Comparison of ENCODE assay signal across 8 mouse cellular contexts in the genomic region with DNA sequence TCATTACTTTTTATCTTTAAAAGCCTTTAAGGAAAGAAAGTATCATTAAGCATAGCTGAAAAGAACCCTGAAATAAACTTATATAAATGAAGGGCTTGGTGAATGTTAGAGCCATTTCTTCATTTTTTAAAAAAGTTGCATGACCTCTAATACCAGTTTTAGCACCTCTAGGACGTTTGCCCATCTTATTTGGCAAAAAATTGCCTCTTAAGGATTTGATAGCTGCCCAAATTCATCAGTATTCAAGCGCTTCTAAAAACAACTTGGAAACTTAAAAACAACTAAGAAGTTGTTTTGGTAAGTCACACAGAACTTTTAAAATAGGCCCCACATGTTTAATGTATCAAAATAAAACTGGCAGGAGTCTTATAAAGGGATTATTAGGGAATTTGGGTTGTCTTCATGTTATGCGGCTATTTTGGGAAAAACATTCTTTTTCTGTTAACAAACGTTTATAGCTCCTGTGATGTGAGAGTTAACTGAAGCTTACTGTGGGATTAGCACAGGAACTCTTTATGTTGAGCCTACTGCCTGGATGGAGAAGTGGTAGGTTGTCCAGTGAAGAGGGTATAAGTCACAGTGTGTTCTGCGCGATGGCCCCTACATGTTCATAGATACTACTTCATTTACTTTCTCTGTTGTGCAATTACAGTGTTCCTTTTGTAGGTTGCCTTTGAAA. TPM values are rescaled to one million over a fixed set of nuclear protein-coding genes. Genes with fewer than 3 reads are reported as not detected.
A peak's percentile ranks its signal among the peaks of the same experiment; 100 is the strongest.
DNase-seq lines count a peak whose midpoint lies in the region; ATAC-seq and TF ChIP-seq lines count a peak whose summit lies in the region.

No protein-coding gene starts in this region.

- H3K4me1 ChIP-seq in heart, embryonic 14.5 days (ENCODE audit: control insufficient read depth in 2 of 2, insufficient read depth in 2 of 2, low read length in 2 of 2), result peaks cover 4 to 26% of the 10 kb centered on the region in 2 experiments
- H3K4me1 ChIP-seq in G1E (ENCODE audit: insufficient read depth, low read depth, low read length), result peaks cover 32% of the 10 kb centered on the region
- peaks cover 28% of the 10 kb centered on the region for H3K4me1 ChIP-seq in heart, embryonic 16.5 days (ENCODE audit: control insufficient read depth, insufficient read depth, low read length)
- H3K4me1 ChIP-seq in midbrain, embryonic 10.5 days, result peaks cover 27% of the 10 kb centered on the region

- H3K36me3 ChIP-seq in heart, embryonic 14.5 days (ENCODE audit: control insufficient read depth, insufficient read depth, low read length), result no peaks in the 10 kb centered on the region
- peaks cover 14% of the 10 kb centered on the region for H3K36me3 ChIP-seq in G1E (replicated peaks)
- H3K36me3 ChIP-seq in heart, embryonic 16.5 days (ENCODE audit: control insufficient read depth, insufficient read depth), result no peaks in the 10 kb centered on the region
- H3K36me3 ChIP-seq in midbrain, embryonic 10.5 days, result peaks cover 7% of the 10 kb centered on the region; the same call in 1 of the 2 replicates

- no peak for ATAC-seq in heart, embryonic 14.5 days (ENCODE audit: insufficient number of reproducible peaks, insufficient read depth, low FRiP score, low read depth)
- ATAC-seq in G1E (ENCODE audit: extremely low read depth, insufficient number of reproducible peaks, low FRiP score, poor library complexity, severe bottlenecking), result no peak
- no peak for ATAC-seq in heart, embryonic 16.5 days (replicated peaks; ENCODE audit: extremely low read depth, insufficient read depth, low FRiP score)

- peak overlapping the region; percentile 93 for H3K9ac ChIP-seq in heart, embryonic 14.5 days (ENCODE audit: low read length)
- peak overlapping the region; percentile 90 for H3K9ac ChIP-seq in heart, embryonic 16.5 days (ENCODE audit: low read length)

- peak overlapping the region; percentile 82 for H3K4me2 ChIP-seq in heart, embryonic 14.5 days (ENCODE audit: low read length)
- peak overlapping the region; percentile 61 for H3K4me2 ChIP-seq in heart, embryonic 16.5 days (ENCODE audit: low read depth, low read length)

- H3K27ac ChIP-seq in heart, embryonic 14.5 days (replicated peaks in 1 of 2; ENCODE audit: control insufficient read depth in 1 of 2, insufficient read depth in 1 of 2, low read depth in 2 of 2, low read length in 2 of 2), result no peak overlapping the region
- H3K27ac ChIP-seq in heart, embryonic 16.5 days (ENCODE audit: low read length), result no peak overlapping the region
- peak overlapping the region; percentile 97 for H3K27ac ChIP-seq in midbrain, embryonic 10.5 days (replicated peaks)

- H3K27me3 ChIP-seq in heart, embryonic 14.5 days (ENCODE audit: control insufficient read depth, insufficient read depth, low read length), result no peaks in the 10 kb centered on the region
- H3K27me3 ChIP-seq in G1E (ENCODE audit: insufficient read depth, low read length), result no peaks in the 10 kb centered on the region
- no peaks in the 10 kb centered on the region for H3K27me3 ChIP-seq in heart, embryonic 16.5 days (ENCODE audit: control insufficient read depth, insufficient read depth, low read length)
- H3K27me3 ChIP-seq in midbrain, embryonic 10.5 days (ENCODE audit: low read depth, poor library complexity, severe bottlenecking), result no peaks in the 10 kb centered on the region

- peak overlapping the region; percentile 84 to 98 for H3K4me3 ChIP-seq in heart, embryonic 14.5 days (ENCODE audit: control insufficient read depth in 1 of 2, insufficient read depth in 1 of 2, low read depth in 1 of 2, low read length in 2 of 2)
- peak overlapping the region; percentile 93 for H3K4me3 ChIP-seq in G1E (ENCODE audit: low read depth, low read length)
- peak overlapping the region; percentile 90 for H3K4me3 ChIP-seq in heart, embryonic 16.5 days (ENCODE audit: low read length)
- peak overlapping the region; percentile 94 for H3K4me3 ChIP-seq in midbrain, embryonic 10.5 days

- TF ChIP-seq CTCF in G1E (IDR thresholded peaks at IDR 0.05; ENCODE audit: low read depth, low read length), result no peak

- no peaks in the 10 kb centered on the region for H3K9me3 ChIP-seq in heart, embryonic 14.5 days (ENCODE audit: control insufficient read depth, low read length)
- H3K9me3 ChIP-seq in G1E (replicated peaks), result no peaks in the 10 kb centered on the region
- no peaks in the 10 kb centered on the region for H3K9me3 ChIP-seq in heart, embryonic 16.5 days (replicated peaks; ENCODE audit: control insufficient read depth, low read length)
- H3K9me3 ChIP-seq in midbrain, embryonic 10.5 days (replicated peaks), result no peaks in the 10 kb centered on the region

- 24% methylated on average over 6 of the region's 6 CpGs for WGBS in heart, embryonic 14.5 days
- WGBS in heart, embryonic 16.5 days, result 18% methylated on average over 6 of the region's 6 CpGs
- 43% methylated on average over 6 of the region's 6 CpGs for WGBS in midbrain, embryonic 10.5 days

- intact Hi-C loops in heart, postnatal 36 days (cut with DNase I), result loop anchor here (2.0 to 5.0 kb wide), 3 partner anchors 80 to 167 kb away; a partner anchor contains a TSS

- DNase-seq in heart, postnatal 36 days, result no peak
- no peak for DNase-seq in G1E (ENCODE audit: low spot score)
- no peak for DNase-seq in midbrain, embryonic 10.5 days (ENCODE audit: low spot score)
- DNase-seq in adrenal gland, adult 18-20 months (ENCODE audit: low spot score in 2 of 2), result no peak
- DNase-seq in frontal cortex, postnatal 10 days (ENCODE audit: low spot score in 2 of 2), result no peak
- DNase-seq in layer of hippocampus, adult 9-11 months, result no peak

RNA-seq across cellular contexts. Expression of a gene that starts 2.6 kb away (rescaled TPM):
- polyA plus RNA-seq in heart, embryonic 14.5 days (2014; fragmentation: Nextera tagmentation; extraction: Ambion mirVana), result 68.9 and 73.0 TPM in 2 replicates
- 100 to 1,000 TPM; 121 to 128 TPM for total RNA-seq in heart, postnatal 36 days (2021)
- total RNA-seq in G1E (2014; fragmentation: Nextera tagmentation) (87.6 and 145 TPM in 2 replicates), G1E (2017) (75.5 and 99.2 TPM in 2 replicates)
- polyA plus RNA-seq in G1E (2012), result 28.5 and 39.0 TPM in 2 replicates
- polyA plus RNA-seq in heart, embryonic 16.5 days (2015; fragmentation: Nextera tagmentation; extraction: Ambion mirVana), result 70.3 and 71.6 TPM in 2 replicates
- polyA plus RNA-seq in midbrain, embryonic 10.5 days (2016; fragmentation: Nextera tagmentation; extraction: Ambion mirVana), result 58.0 and 67.2 TPM in 2 replicates
- 100 to 1,000 TPM; 114 to 143 TPM for total RNA-seq in adrenal gland, adult 18-20 months (2021)
